Mouse (Mus musculus): ENCODE data around the gene Rbbp5. TPM values are rescaled to one million over a fixed set of nuclear protein-coding genes. Genes with fewer than 3 reads are reported as not detected.
A peak's percentile ranks its signal among the peaks of the same experiment; 100 is the strongest.

Rbbp5 gene
- polyA plus RNA-seq, 2 experiments: 37.4 to 43.6 TPM

DNA sequence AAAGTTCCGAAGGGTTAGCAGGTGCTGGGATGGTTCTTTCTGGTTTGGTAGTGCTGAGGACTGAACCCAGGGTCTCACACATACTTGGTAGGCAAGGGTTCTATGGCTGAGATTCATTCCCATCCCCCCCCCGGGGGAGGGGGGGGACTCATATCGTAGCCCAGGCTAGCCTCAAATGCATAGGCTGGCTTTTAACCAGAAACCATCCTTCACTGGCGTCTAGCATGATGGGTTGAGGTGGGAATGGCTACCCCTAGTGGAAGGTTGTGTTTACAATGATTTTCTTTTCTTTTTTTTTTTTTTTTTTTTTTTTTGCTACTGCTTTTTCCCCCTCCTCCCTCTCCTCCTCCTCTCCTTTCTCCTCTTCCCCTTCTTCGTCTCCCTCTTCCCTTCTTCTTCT, 4.6 kb upstream of the Rbbp5 start:
- H3K4me3 ChIP-seq (replicated peaks; ENCODE audit: low read length): no peak overlapping the region
- no peak overlapping the region for H3K27ac ChIP-seq (replicated peaks; ENCODE audit: low read depth, low read length)
- no peaks in the 10 kb centered on the region for H3K9me3 ChIP-seq (ENCODE audit: control insufficient read depth, low read length)
- H3K36me3 ChIP-seq (ENCODE audit: control insufficient read depth, insufficient read depth, low read length): peaks cover 4% of the 10 kb centered on the region; the same call in 1 of the 2 replicates
- ATAC-seq (ENCODE audit: low FRiP score, low read depth) (no peak), DNase-seq (ENCODE audit: low spot score) (no peak)
- WGBS: 56% methylated on average over 5 of the region's 5 CpGs
- H3K9ac ChIP-seq (ENCODE audit: low read depth, low read length, severe bottlenecking): no peak overlapping the region
- H3K27me3 ChIP-seq (ENCODE audit: control insufficient read depth, insufficient read depth, low read length): no peaks in the 10 kb centered on the region
- H3K4me1 ChIP-seq (ENCODE audit: control insufficient read depth, insufficient read depth, low read length): no peaks in the 10 kb centered on the region
- no peak for TF ChIP-seq POLR2A (IDR thresholded peaks at IDR 0.05; ENCODE audit: borderline replicate concordance, extremely low read depth, insufficient read depth, insufficient read length)
- no peak overlapping the region for H3K4me2 ChIP-seq (replicated peaks; ENCODE audit: low read depth, low read length, severe bottlenecking)

DNA sequence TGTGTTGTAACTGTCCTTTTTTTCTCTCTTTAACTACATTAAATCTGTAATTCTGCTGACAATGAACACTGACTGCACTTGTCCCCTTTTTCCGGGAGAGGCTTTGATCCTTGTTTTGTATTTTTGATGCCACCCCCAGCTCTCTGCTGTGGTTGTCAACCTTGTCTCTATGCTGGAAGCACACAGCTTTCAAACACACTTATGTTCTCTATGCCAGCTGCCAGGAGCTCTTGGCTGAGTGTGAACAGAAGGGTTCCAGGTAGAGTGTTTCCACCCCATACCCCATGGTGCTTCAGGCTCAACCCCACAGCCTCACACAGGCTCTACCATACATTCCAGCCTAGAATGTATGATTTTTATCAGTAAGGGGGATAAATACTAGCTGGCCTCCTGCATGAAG, 2.7 kb upstream of the Rbbp5 start:
- Histone ChIP-seq H3K9me3 (ENCODE audit: control insufficient read depth, low read length) (no peaks in the 10 kb centered on the region), H3K9ac (ENCODE audit: low read depth, low read length, severe bottlenecking) (no peak overlapping the region), H3K4me3 (replicated peaks; ENCODE audit: low read length) (no peak overlapping the region), H3K27me3 (ENCODE audit: control insufficient read depth, insufficient read depth, low read length) (no peaks in the 10 kb centered on the region), H3K4me2 (replicated peaks; ENCODE audit: low read depth, low read length, severe bottlenecking) (no peak overlapping the region), H3K36me3 (ENCODE audit: control insufficient read depth, insufficient read depth, low read length) (no peaks in the 10 kb centered on the region; the same call in 1 of the 2 replicates), H3K27ac (replicated peaks; ENCODE audit: low read depth, low read length) (no peak overlapping the region), H3K4me1 (ENCODE audit: control insufficient read depth, insufficient read depth, low read length) (peaks cover 8% of the 10 kb centered on the region)
- DNase-seq (ENCODE audit: low spot score): no peak
- no peak for TF ChIP-seq POLR2A (IDR thresholded peaks at IDR 0.05; ENCODE audit: borderline replicate concordance, extremely low read depth, insufficient read depth, insufficient read length)
- WGBS: 83% methylated on average over 1 of the region's 1 CpGs
- ATAC-seq (ENCODE audit: low FRiP score, low read depth): no peak

DNA sequence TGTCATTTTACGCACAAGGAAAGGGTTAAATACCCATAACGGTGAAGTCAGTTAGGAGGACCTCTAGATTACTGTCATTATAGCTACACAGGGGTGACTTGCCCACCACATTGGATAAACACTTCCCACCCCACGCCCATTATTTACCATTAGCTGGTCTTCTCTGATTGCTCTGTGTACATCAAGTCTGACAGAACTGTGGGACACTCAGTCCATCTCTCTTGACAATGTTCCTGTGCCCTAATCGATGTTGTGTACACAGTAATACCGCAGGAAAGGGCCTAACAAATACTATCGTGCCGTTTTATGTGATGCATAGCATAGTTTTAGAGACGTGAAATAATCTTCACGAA, 614 bp upstream of the Rbbp5 start:
- H3K36me3 ChIP-seq (ENCODE audit: control insufficient read depth, insufficient read depth, low read length): no peaks in the 10 kb centered on the region
- peak overlapping the region; percentile 66 for H3K4me2 ChIP-seq (replicated peaks; ENCODE audit: low read depth, low read length, severe bottlenecking)
- 5% methylated on average over 9 of the region's 9 CpGs for whole genome bisulfite sequencing
- no peaks in the 10 kb centered on the region for H3K9me3 ChIP-seq (ENCODE audit: control insufficient read depth, low read length)
- peak overlapping the region; percentile 85 for H3K4me3 ChIP-seq (replicated peaks; ENCODE audit: low read length)
- peak; percentile 42; the same call in 1 of the 2 replicates for ATAC-seq (ENCODE audit: low FRiP score, low read depth)
- H3K27me3 ChIP-seq (ENCODE audit: control insufficient read depth, insufficient read depth, low read length): no peaks in the 10 kb centered on the region
- no peak for DNase-seq (ENCODE audit: low spot score)
- peak overlapping the region; percentile 71; the same call in 1 of the 2 replicates for H3K27ac ChIP-seq (replicated peaks; ENCODE audit: low read depth, low read length)
- no peak for TF ChIP-seq POLR2A (IDR thresholded peaks at IDR 0.05; ENCODE audit: borderline replicate concordance, extremely low read depth, insufficient read depth, insufficient read length)
- H3K9ac ChIP-seq (ENCODE audit: low read depth, low read length, severe bottlenecking): peak overlapping the region; percentile 78
- H3K4me1 ChIP-seq (ENCODE audit: control insufficient read depth, insufficient read depth, low read length): peaks cover 8% of the 10 kb centered on the region

DNA sequence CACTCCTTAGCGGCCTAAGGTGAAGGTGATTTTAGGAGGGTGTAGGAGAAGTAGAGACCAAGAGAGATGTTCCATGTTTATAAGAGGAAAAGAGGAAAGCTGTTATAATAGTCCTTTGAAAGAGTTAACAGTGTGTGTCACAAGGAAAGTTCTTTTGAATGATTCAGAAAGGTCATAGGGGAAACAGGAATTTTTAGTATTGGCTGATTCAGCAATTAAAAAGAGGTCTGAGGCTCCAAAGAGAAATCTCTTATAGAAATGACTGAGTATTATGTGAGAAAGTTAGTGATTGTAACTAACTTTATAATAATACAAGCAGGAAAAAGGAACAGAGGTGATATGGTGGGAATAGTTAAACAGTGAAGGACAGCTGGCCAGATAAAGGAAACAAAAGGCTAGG, 2.3 kb downstream of the Rbbp5 start:
- Histone ChIP-seq H3K4me1 (ENCODE audit: control insufficient read depth, insufficient read depth, low read length) (peaks cover 8% of the 10 kb centered on the region), H3K9ac (ENCODE audit: low read depth, low read length, severe bottlenecking) (no peak overlapping the region), H3K27me3 (ENCODE audit: control insufficient read depth, insufficient read depth, low read length) (no peaks in the 10 kb centered on the region), H3K27ac (replicated peaks; ENCODE audit: low read depth, low read length) (no peak overlapping the region), H3K4me2 (replicated peaks; ENCODE audit: low read depth, low read length, severe bottlenecking) (no peak overlapping the region), H3K4me3 (replicated peaks; ENCODE audit: low read length) (no peak overlapping the region), H3K36me3 (ENCODE audit: control insufficient read depth, insufficient read depth, low read length) (no peaks in the 10 kb centered on the region), H3K9me3 (ENCODE audit: control insufficient read depth, low read length) (no peaks in the 10 kb centered on the region)
- WGBS: 92% methylated on average over 1 of the region's 1 CpGs
- ATAC-seq (ENCODE audit: low FRiP score, low read depth) (no peak), DNase-seq (ENCODE audit: low spot score) (no peak)
- TF ChIP-seq POLR2A (IDR thresholded peaks at IDR 0.05; ENCODE audit: borderline replicate concordance, extremely low read depth, insufficient read depth, insufficient read length): no peak

DNA sequence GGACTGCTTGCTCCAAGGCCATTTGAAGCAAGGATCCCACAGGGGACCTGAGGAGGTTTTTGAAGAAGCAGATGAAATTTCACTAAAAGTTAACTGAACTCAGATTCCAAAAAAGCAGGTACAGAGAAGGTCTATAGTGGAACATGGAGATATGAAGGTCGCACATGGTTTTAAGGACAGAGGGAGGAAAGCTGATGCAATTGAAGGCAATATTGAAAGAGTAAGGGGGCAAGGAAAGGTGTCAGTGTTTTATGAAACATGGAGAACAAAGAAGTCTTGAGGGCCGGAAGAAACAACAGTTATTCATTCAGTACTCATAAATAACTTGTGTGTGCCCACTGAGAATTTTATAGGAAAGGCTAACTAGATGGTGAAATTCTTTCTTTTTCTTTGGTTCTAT, 4.5 kb downstream of the Rbbp5 start:
- no peak overlapping the region for H3K9ac ChIP-seq (ENCODE audit: low read depth, low read length, severe bottlenecking)
- no peak overlapping the region for H3K4me2 ChIP-seq (replicated peaks; ENCODE audit: low read depth, low read length, severe bottlenecking)
- no peaks in the 10 kb centered on the region for H3K27me3 ChIP-seq (ENCODE audit: control insufficient read depth, insufficient read depth, low read length)
- no peak overlapping the region for H3K27ac ChIP-seq (replicated peaks; ENCODE audit: low read depth, low read length)
- no peaks in the 10 kb centered on the region for H3K9me3 ChIP-seq (ENCODE audit: control insufficient read depth, low read length)
- H3K4me3 ChIP-seq (replicated peaks; ENCODE audit: low read length): no peak overlapping the region
- no peak for TF ChIP-seq POLR2A (IDR thresholded peaks at IDR 0.05; ENCODE audit: borderline replicate concordance, extremely low read depth, insufficient read depth, insufficient read length)
- peaks cover 5% of the 10 kb centered on the region; the same call in 1 of the 2 replicates for H3K36me3 ChIP-seq (ENCODE audit: control insufficient read depth, insufficient read depth, low read length)
- no peak for DNase-seq (ENCODE audit: low spot score)
- peaks cover 8% of the 10 kb centered on the region for H3K4me1 ChIP-seq (ENCODE audit: control insufficient read depth, insufficient read depth, low read length)
- ATAC-seq (ENCODE audit: low FRiP score, low read depth): no peak
- 84% methylated on average over 2 of the region's 2 CpGs for WGBS

DNA sequence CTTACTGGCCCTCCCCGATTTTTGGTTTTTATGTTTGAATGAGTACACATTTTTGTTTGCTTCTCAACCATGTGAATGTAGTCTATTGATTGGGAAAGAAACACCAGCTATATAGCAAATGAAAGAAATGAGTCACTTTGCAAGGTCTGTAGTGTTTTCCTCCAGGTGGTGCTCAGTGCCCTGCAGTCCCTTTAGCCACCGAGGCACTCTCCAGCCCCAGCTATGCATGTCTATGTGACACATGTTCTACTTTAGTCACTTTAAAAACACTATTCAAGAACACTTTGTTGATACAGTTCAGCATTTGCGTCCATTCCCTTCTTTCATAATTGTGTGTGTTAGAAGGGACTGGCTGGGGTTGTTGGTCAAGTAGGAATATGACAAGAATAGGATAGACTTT, 6.1 kb downstream of the Rbbp5 start:
- no peak for ATAC-seq (ENCODE audit: low FRiP score, low read depth)
- WGBS: 91% methylated on average over 3 of the region's 3 CpGs

More for the DNA sequence above, 6.1 kb downstream of the Rbbp5 start:
- TF ChIP-seq POLR2A (IDR thresholded peaks at IDR 0.05; ENCODE audit: borderline replicate concordance, extremely low read depth, insufficient read depth, insufficient read length): no peak
- Histone ChIP-seq H3K27ac (replicated peaks; ENCODE audit: low read depth, low read length) (no peak overlapping the region), H3K9ac (ENCODE audit: low read depth, low read length, severe bottlenecking) (no peak overlapping the region), H3K27me3 (ENCODE audit: control insufficient read depth, insufficient read depth, low read length) (no peaks in the 10 kb centered on the region), H3K9me3 (ENCODE audit: control insufficient read depth, low read length) (no peaks in the 10 kb centered on the region), H3K4me1 (ENCODE audit: control insufficient read depth, insufficient read depth, low read length) (peaks cover 3% of the 10 kb centered on the region), H3K36me3 (ENCODE audit: control insufficient read depth, insufficient read depth, low read length) (peaks cover 12% of the 10 kb centered on the region; the same call in 1 of the 2 replicates), H3K4me2 (replicated peaks; ENCODE audit: low read depth, low read length, severe bottlenecking) (no peak overlapping the region), H3K4me3 (replicated peaks; ENCODE audit: low read length) (no peak overlapping the region)
- DNase-seq (ENCODE audit: low spot score): no peak

All from limb, embryonic 14.5 days (tissue).